Mouse (Mus musculus) lung, adult 2 months (tissue): ENCODE measurements around the gene Pcyox1. TPM values are rescaled to one million over a fixed set of nuclear protein-coding genes. Genes with fewer than 3 reads are reported as not detected.
"Not testable (repeated sequence)": the region's sequence is repeated elsewhere in the genome, so short reads cannot be mapped to it uniquely, and the experiment has no call there.

Experiments
- DNase-seq: peaks from one replicate; pipeline ENCODE4 v3.0.0; 2022
- H3K4me1 ChIP-seq: fragments of 200-500 bp; 2 replicates; pipeline ENCODE4 v1.6.1; 2011; ENCODE audit warnings: low read length; ENCODE audit not compliant: control insufficient read depth, insufficient read depth
- H3K4me3 ChIP-seq: fragments of 200-500 bp; replicated peaks from 2 replicates; pipeline ENCODE3; 2011; ENCODE audit warnings: low read depth, mild to moderate bottlenecking, control low read depth, low read length; ENCODE audit errors: extremely low read depth
- CTCF ChIP-seq: fragments of 200-500 bp; IDR thresholded peaks from 2 replicates; pipeline ENCODE4 v1.5.1; 2011; ENCODE audit warnings: mild to moderate bottlenecking, low read length, control low read depth; ENCODE audit not compliant: insufficient read depth
- POLR2A ChIP-seq: fragments of 200-500 bp; IDR thresholded peaks from 2 replicates; pipeline ENCODE4 v1.6.1; 2011; ENCODE audit warnings: low read depth, mild to moderate bottlenecking, control low read depth, low read length, borderline replicate concordance; ENCODE audit errors: extremely low read depth
- WGBS: fragments of 180-500 bp; shearing (Covaris S2); methylation state at CpG from one replicate; pipeline ENCODE4 v1.1.7; 2018; 5-methylcytosine and 5-hydroxymethylcytosine counted together
- polyA plus RNA-seq: library from polyadenylated mRNA; depleted of rRNA; stranded (reverse); fragments of >200 nt; gene quantifications from 2 replicates; pipeline ENCODE4 v1.2.3, GENCODE M21; 2012; rRNA removed

The Pcyox1 gene
- polyA plus RNA-seq, 1 experiment, result 28.6 TPM

GRCm38 (mm10) chr6:86354948-86355347 is 42.0 kb downstream of the Pcyox1 start:
- WGBS, result 68% methylated on average over 3 of the region's 3 CpGs
- DNase-seq, result no peak
- Histone ChIP-seq H3K4me3 (no peak overlapping the region), H3K4me1 (no peaks in the 10 kb centered on the region)
- 0 out of 2 replicates have a peak, but pooled peaks have one; percentile 7 for TF ChIP-seq CTCF
- TF ChIP-seq POLR2A, result no peak

- Histone ChIP-seq H3K4me3 (no peak overlapping the region), H3K4me1 (no peaks in the 10 kb centered on the region)
- no peak for DNase-seq
- TF ChIP-seq CTCF (peak; percentile 31; the same call in 1 of the 2 replicates), POLR2A (no peak)
- 37% methylated on average over 7 of the region's 7 CpGs for WGBS
Measured at GRCm38 (mm10) chr6:86349257-86349656, 47.7 kb downstream of the Pcyox1 start.

GRCm38 (mm10) chr6:86346063-86346462 is 50.9 kb downstream of the Pcyox1 start:
- WGBS, result 61% methylated on average over 2 of the region's 2 CpGs
- Histone ChIP-seq H3K4me3 (no peak overlapping the region), H3K4me1 (no peaks in the 10 kb centered on the region)
- DNase-seq, result no peak
- TF ChIP-seq POLR2A, result no peak
- TF ChIP-seq CTCF, result no peak

- no peak for TF ChIP-seq POLR2A
- no peak for TF ChIP-seq CTCF
- 19% methylated on average over 7 of the region's 7 CpGs for WGBS
- no peak overlapping the region for H3K4me3 ChIP-seq
Measured at GRCm38 (mm10) chr6:86343656-86344055, 53.3 kb downstream of the Pcyox1 start.

GRCm38 (mm10) chr6:86336340-86336739 is 60.6 kb downstream of the Pcyox1 start:
- H3K4me3 ChIP-seq, H3K4me1 ChIP-seq, DNase-seq: not testable (repeated sequence)
- 89% methylated on average over 4 of the region's 4 CpGs for WGBS

More at GRCm38 (mm10) chr6:86343656-86344055, 53.3 kb downstream of the Pcyox1 start:
- no peaks in the 10 kb centered on the region for H3K4me1 ChIP-seq
- DNase-seq, result no peak

Other genes with a start within 250 kb of the Pcyox1 start
- gene Tgfa, start 201.9 kb downstream of the Pcyox1 start, polyA plus RNA-seq, result 8.2 and 11.2 TPM in 2 replicates
- gene Fam136a, start 31.5 kb downstream of the Pcyox1 start, polyA plus RNA-seq, result 8.3 and 8.5 TPM in 2 replicates
- 30.3 and 36.8 TPM in 2 replicates for gene Snrpg, start 25.9 kb downstream of the Pcyox1 start, polyA plus RNA-seq
- 12.8 and 22.0 TPM in 2 replicates for gene Tia1, start 7.1 kb upstream of the Pcyox1 start, polyA plus RNA-seq
- 6.9 and 9.6 TPM in 2 replicates for gene Gm44790, start 29.5 kb upstream of the Pcyox1 start, polyA plus RNA-seq
- 10.4 and 13.4 TPM in 2 replicates for gene C87436, start 41.2 kb upstream of the Pcyox1 start, polyA plus RNA-seq
- gene Pcbp1, start 129.2 kb upstream of the Pcyox1 start, polyA plus RNA-seq, result 161 TPM in 2 replicates
- gene Asprv1, start 231.0 kb upstream of the Pcyox1 start, polyA plus RNA-seq, result 0.43 and 263 TPM in 2 replicates